7 mouse cellular contexts compared by ENCODE assay signal in the genomic region with DNA sequence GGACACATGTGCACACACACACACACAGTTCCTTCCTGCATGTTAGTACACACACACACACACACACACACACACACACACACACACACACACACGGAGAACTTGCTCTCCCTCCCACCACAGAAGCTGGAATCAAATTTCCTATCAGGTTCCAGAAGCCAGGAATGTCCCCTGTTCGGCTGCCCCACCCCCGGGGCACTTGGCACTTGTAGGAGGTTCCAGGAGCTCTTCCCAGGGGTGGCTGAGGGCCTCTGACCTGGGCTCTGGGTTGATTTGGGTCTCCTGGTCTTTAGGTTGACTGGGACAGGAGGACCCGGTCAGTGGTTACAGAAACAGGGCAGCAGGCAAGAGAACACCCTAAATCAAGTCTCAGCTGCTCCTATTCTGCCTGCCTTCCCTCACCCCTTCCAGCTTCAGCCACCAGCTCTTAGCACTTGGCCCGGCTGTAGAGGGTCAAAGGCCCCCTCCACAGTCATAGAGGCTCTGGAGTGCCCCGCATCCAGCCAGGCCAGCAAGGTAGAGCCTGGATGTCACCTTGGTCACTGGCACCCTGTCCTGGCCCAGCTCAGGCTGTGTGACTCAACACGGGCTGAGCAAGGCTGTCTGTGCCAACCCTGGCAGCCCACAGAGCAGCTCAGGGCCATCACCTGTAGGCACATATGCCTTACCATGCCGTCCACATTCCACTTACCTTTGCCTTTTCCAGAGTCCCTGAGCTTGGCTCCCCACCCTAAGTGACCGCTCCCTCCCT. TPM values are rescaled to one million over a fixed set of nuclear protein-coding genes. Genes with fewer than 3 reads are reported as not detected.
DNase-seq lines count a peak whose midpoint lies in the region; ATAC-seq and TF ChIP-seq lines count a peak whose summit lies in the region.

No protein-coding gene starts in this region.

- peak; percentile 64 for DNase-seq in adipocyte (ENCODE audit: low spot score)
- DNase-seq in embryonic facial prominence, embryonic 10.5 days (ENCODE audit: low spot score): no peak
- DNase-seq in heart, postnatal 0 days (ENCODE audit: low spot score): peak; percentile 80
- DNase-seq in kidney, postnatal 36 days: peak; percentile 81 to 84
- no peak for DNase-seq in layer of hippocampus, adult 2 months (ENCODE audit: low spot score in 2 of 2)

- peak overlapping the region; percentile 77; the same call in 1 of the 2 replicates for H3K9ac ChIP-seq in heart, postnatal 0 days (replicated peaks; ENCODE audit: low read depth, low read length)
- no peak overlapping the region for H3K9ac ChIP-seq in midbrain, embryonic 15.5 days

- ATAC-seq in heart, postnatal 0 days (ENCODE audit: insufficient read depth, low read depth): peak; percentile 53
- ATAC-seq in midbrain, embryonic 15.5 days (replicated peaks): peak; percentile 15; the same call in 1 of the 2 replicates
- no peak for ATAC-seq in megakaryocyte, adult 5-6 weeks (ENCODE audit: poor library complexity, severe bottlenecking)

- peaks cover 53% of the 10 kb centered on the region for H3K4me1 ChIP-seq in embryonic facial prominence, embryonic 10.5 days
- peaks cover 44% of the 10 kb centered on the region for H3K4me1 ChIP-seq in heart, postnatal 0 days (ENCODE audit: control insufficient read depth, insufficient read depth)
- peaks cover 10% of the 10 kb centered on the region for H3K4me1 ChIP-seq in midbrain, embryonic 15.5 days

- H3K27me3 ChIP-seq in embryonic facial prominence, embryonic 10.5 days (replicated peaks; ENCODE audit: low read depth, poor library complexity, severe bottlenecking): peaks cover 42% of the 10 kb centered on the region
- H3K27me3 ChIP-seq in heart, postnatal 0 days (ENCODE audit: control insufficient read depth, insufficient read depth, low read length): no peaks in the 10 kb centered on the region
- no peaks in the 10 kb centered on the region for H3K27me3 ChIP-seq in midbrain, embryonic 15.5 days (replicated peaks)

- H3K27ac ChIP-seq in embryonic facial prominence, embryonic 10.5 days (replicated peaks): peak overlapping the region; percentile 83
- H3K27ac ChIP-seq in heart, postnatal 0 days (ENCODE audit: low read depth): peak overlapping the region; percentile 92
- H3K27ac ChIP-seq in midbrain, embryonic 15.5 days: no peak overlapping the region
- H3K27ac ChIP-seq in layer of hippocampus, adult 2 months: no peak overlapping the region

- peak; percentile 31; the same call in 1 of the 2 replicates for TF ChIP-seq EP300 in heart, postnatal 0 days (IDR thresholded peaks at IDR 0.05; ENCODE audit: low read depth)

- H3K9me3 ChIP-seq in embryonic facial prominence, embryonic 10.5 days: no peaks in the 10 kb centered on the region
- no peaks in the 10 kb centered on the region for H3K9me3 ChIP-seq in heart, postnatal 0 days (replicated peaks; ENCODE audit: control insufficient read depth, low read length)
- H3K9me3 ChIP-seq in midbrain, embryonic 15.5 days: no peaks in the 10 kb centered on the region

- peaks cover 46% of the 10 kb centered on the region for H3K36me3 ChIP-seq in embryonic facial prominence, embryonic 10.5 days (replicated peaks)
- no peaks in the 10 kb centered on the region for H3K36me3 ChIP-seq in heart, postnatal 0 days (replicated peaks; ENCODE audit: control insufficient read depth, insufficient read depth, low read length)
- no peaks in the 10 kb centered on the region for H3K36me3 ChIP-seq in midbrain, embryonic 15.5 days (replicated peaks)

- no peak for TF ChIP-seq CTCF in heart, postnatal 0 days (IDR thresholded peaks at IDR 0.05; ENCODE audit: low read depth)
- no peak for TF ChIP-seq CTCF in layer of hippocampus, adult 2 months (conservative IDR thresholded peaks at IDR 0.05)

- peak overlapping the region; percentile 88 for H3K4me2 ChIP-seq in heart, postnatal 0 days (ENCODE audit: low read depth, low read length)
- peak overlapping the region; percentile 54; the same call in 1 of the 2 replicates for H3K4me2 ChIP-seq in midbrain, embryonic 15.5 days

- 31% methylated on average over 9 of the region's 9 CpGs for WGBS in embryonic facial prominence, embryonic 10.5 days
- WGBS in heart, postnatal 0 days: 38% methylated on average over 9 of the region's 9 CpGs
- WGBS in midbrain, embryonic 15.5 days: 57% methylated on average over 9 of the region's 9 CpGs

- peak overlapping the region; percentile 54 for H3K4me3 ChIP-seq in embryonic facial prominence, embryonic 10.5 days
- peak overlapping the region; percentile 49 for H3K4me3 ChIP-seq in heart, postnatal 0 days (ENCODE audit: low read depth, low read length)
- H3K4me3 ChIP-seq in midbrain, embryonic 15.5 days: no peak overlapping the region
- H3K4me3 ChIP-seq in layer of hippocampus, adult 2 months: no peak overlapping the region

RNA-seq across cellular contexts. Expression of gene Tns1, which starts 55.0 kb away (rescaled TPM):
- 27.4 and 30.4 TPM in 2 replicates for polyA plus RNA-seq in embryonic facial prominence, embryonic 10.5 days (2016; fragmentation: Nextera tagmentation; extraction: Ambion mirVana)
- 458 and 512 TPM in 2 replicates for total RNA-seq in heart, postnatal 0 days (2014; rRNA removed; ENCODE audit: low replicate concordance)
- polyA plus RNA-seq in heart, postnatal 0 days (2015; fragmentation: Nextera tagmentation; extraction: Ambion mirVana): 108 and 125 TPM in 2 replicates
- polyA plus RNA-seq in midbrain, embryonic 15.5 days (2015; fragmentation: Nextera tagmentation; extraction: Ambion mirVana): 12.5 and 15.2 TPM in 2 replicates
- total RNA-seq in layer of hippocampus, adult 2 months (2021): 10 to 100 TPM; 41.3 to 43.3 TPM
- 4.9 and 5.5 TPM in 2 replicates for total RNA-seq in megakaryocyte, adult 5-6 weeks (2015)
- total RNA-seq in megakaryocyte, adult 5-6 weeks (2017): 2.9 and 3.2 TPM in 2 replicates

RNA-seq across cellular contexts. Expression of gene Rufy4, which starts 56.1 kb away (rescaled TPM):
- 0.06 and 0.15 TPM in 2 replicates for polyA plus RNA-seq in embryonic facial prominence, embryonic 10.5 days (2016; fragmentation: Nextera tagmentation; extraction: Ambion mirVana)
- 0.58 TPM in 1 of 2 replicates, not detected in the other for total RNA-seq in heart, postnatal 0 days (2014; rRNA removed; ENCODE audit: low replicate concordance)
- polyA plus RNA-seq in heart, postnatal 0 days (2015; fragmentation: Nextera tagmentation; extraction: Ambion mirVana): 0.37 and 0.52 TPM in 2 replicates
- 0.15 and 0.25 TPM in 2 replicates for polyA plus RNA-seq in midbrain, embryonic 15.5 days (2015; fragmentation: Nextera tagmentation; extraction: Ambion mirVana)
- total RNA-seq in layer of hippocampus, adult 2 months (2021): under 1 TPM in 1 of 2 experiments, not detected in 1; 0.25 TPM
- 0.25 and 0.38 TPM in 2 replicates for total RNA-seq in megakaryocyte, adult 5-6 weeks (2015)
- 1.1 and 2.5 TPM in 2 replicates for total RNA-seq in megakaryocyte, adult 5-6 weeks (2017)

Comparison
In these comparisons a context has a peak if more than half of its experiments do, and no peak if none do; other contexts are left out.
1. DNase-seq: peak in adipocyte (single experiment), heart, postnatal 0 days (single experiment) and kidney, postnatal 36 days (2 of 2); none in embryonic facial prominence, embryonic 10.5 days (single experiment) and layer of hippocampus, adult 2 months (0 of 2).
2. H3K27ac ChIP-seq: peak in embryonic facial prominence, embryonic 10.5 days (single experiment) and heart, postnatal 0 days (single experiment); none in midbrain, embryonic 15.5 days (single experiment) and layer of hippocampus, adult 2 months (single experiment).
3. H3K4me3 ChIP-seq: peak in embryonic facial prominence, embryonic 10.5 days (single experiment) and heart, postnatal 0 days (single experiment); none in midbrain, embryonic 15.5 days (single experiment) and layer of hippocampus, adult 2 months (single experiment).
4. RNA of gene Tns1, which starts 55.0 kb away (total RNA-seq): 458 to 512 TPM in heart, postnatal 0 days; 41.3 to 43.3 TPM in layer of hippocampus, adult 2 months and 2.9 to 5.5 TPM in megakaryocyte, adult 5-6 weeks; every median in the first group is over 10 times any median in the second.